Mouse (Mus musculus) activated CD4-positive, CD25-positive, alpha-beta regulatory T cell (primary cell): ENCODE measurements around the gene Pomc. TPM values are rescaled to one million over a fixed set of nuclear protein-coding genes. Genes with fewer than 3 reads are reported as not detected.

Source experiments
- polyA plus RNA-seq, 2 experiments: library from polyadenylated mRNA; unstranded; fragments of 100-300 nt; shearing (Covaris generic); gene quantifications; one replicate each; pipeline ENCODE4 v1.2.1; 2017

Gene Pomc
- 1 to 10 TPM; 1.7 to 2.0 TPM for polyA plus RNA-seq

GRCm38 (mm10) chr12:3954651-3955050 is at the start of gene Pomc:
Gene Pomc (plus strand): TSS chr12:3954951.

Other genes with a start within 250 kb of the Pomc start
- 10 to 100 TPM; 48.5 to 61.5 TPM for gene Dnmt3a, start 148.9 kb upstream of the Pomc start, polyA plus RNA-seq
- under 1 TPM; 0.04 to 0.37 TPM for gene Efr3b, start 84.0 kb downstream of the Pomc start, polyA plus RNA-seq
- 1 to 10 TPM; 6.4 to 6.7 TPM for gene Dnajc27, start 127.6 kb downstream of the Pomc start, polyA plus RNA-seq
- gene Adcy3, start 178.2 kb downstream of the Pomc start, polyA plus RNA-seq: 10 to 100 TPM; 16.6 to 27.1 TPM